Mouse (Mus musculus) urinary bladder, postnatal 14 days (tissue): ENCODE measurements at regions not wholly inside any gene's neighbourhood (a gene's known extent, or its start where the extent isn't known, plus 50 kb on each side); places are given as distances from the start of the nearest gene placed in this dataset.

Experiments
- DNase-seq: peaks from one replicate; pipeline ENCODE4 v3.0.0; 2021; ENCODE audit warnings: low spot score

DNA sequence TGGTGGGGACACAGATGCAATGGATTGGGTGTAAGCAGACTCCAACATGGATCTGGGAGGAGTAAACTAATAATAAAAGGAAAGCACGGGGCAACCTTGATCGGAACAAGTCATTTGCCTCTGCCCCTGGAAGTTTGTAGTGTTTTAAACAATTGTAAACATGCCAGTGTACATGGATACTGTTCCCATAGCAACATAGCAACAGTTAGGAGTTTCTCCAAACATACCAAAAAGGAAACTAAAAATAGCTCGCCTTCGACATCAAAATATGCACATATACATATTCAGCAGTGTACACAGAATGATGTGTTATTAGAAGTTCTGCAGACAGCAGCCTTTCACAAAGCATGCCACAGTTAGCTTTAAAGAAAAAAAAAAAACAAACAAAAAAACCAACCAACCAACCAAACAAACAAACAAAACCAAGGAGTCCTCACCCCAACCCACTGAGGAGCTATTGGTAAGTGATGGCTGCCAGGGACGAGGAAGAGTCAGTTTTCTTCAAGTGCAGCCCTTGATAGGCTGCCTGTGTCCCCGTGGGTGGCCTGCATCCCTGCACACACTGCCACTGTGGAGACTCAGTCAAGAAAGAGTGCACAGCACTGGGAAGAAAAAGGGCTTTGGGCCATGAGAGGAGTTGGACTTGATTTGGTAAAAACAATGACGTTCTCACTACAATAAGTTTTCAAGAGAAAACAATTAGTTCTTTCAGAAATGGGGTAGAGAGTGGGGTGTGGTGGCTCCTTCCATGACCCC, 54.8 kb upstream of the Peli1 start:
- no peak for DNase-seq

DNA sequence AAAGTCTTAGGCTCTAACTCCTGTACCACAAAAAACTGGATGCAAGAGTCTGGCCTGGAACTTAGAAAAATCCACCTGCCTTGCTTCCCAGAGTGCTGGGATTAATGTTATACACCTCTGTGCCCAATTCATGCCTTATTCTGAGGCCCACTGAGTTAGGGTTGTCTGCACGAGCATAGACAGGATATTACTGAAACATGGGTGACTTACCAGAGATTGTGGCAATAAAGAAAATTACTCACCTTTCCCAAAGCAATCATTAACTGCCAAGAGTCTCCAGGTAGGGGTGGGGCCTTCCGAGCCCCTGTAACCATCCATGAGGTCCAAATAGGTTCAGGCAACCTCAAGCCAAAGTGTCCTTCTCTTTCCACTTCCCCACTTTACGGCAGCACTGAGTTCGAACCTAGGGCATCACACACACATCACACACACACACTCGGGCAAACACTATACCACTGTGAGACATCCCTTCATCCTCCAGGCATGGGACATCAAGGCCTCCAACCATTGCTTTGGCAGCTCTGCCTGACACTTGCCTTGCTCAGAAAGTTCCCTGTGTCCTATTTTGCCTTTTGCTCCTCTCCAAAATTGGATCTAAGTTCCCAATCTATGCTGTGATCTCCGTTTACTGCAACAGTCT, 53.7 kb upstream of the Peli1 start:
- no peak for DNase-seq

DNA sequence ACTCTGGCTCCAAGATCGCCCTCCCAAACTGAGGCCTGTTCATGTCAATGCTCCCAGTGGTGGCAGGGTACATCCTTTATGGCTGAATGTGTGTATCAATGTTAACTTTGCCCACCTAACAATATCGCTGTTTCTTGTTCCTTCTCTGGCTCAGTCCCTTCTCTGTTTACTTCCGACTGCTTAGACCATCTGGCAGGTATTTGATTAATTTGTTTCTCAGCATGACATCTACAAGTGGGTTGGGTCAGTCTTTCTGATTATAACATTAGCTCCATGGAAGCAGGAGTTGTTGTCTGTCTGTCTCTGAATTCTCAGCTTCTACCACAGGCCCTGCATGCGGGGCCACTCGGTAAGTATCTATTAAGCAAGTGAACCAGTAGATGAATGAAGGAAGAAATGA, 49.9 kb upstream of the Peli1 start:
- no peak for DNase-seq
